Mouse (Mus musculus) G1E (cell line): ENCODE results near the gene Pla2g6.

ENCODE experiments used
- CTCF ChIP-seq: IDR thresholded peaks from 2 replicates; pipeline ENCODE4 v1.5.1; 2012; ENCODE audit warnings: low read depth, low read length, inconsistent platforms, mixed read lengths
- GATA1 ChIP-seq: IDR thresholded peaks from 2 replicates; pipeline ENCODE4 v1.6.1; 2012; ENCODE audit warnings: borderline replicate concordance, low read length, inconsistent platforms, mixed read lengths

- no peak for TF ChIP-seq CTCF
- TF ChIP-seq GATA1, result no peak
These were observed 20.5 kb upstream of the Pla2g6 start for GRCm38 (mm10) chr15:79348651-79349050.
